Mouse (Mus musculus) kidney, adult 11 months (tissue): ENCODE data around the gene Pdgfc.
"Not testable (repeated sequence)": the region's sequence is repeated elsewhere in the genome, so short reads cannot be mapped to it uniquely, and the experiment has no call there.

Experiments
- DNase-seq: peaks from one replicate; pipeline ENCODE4 v3.0.0; 2022

Pdgfc gene

DNA sequence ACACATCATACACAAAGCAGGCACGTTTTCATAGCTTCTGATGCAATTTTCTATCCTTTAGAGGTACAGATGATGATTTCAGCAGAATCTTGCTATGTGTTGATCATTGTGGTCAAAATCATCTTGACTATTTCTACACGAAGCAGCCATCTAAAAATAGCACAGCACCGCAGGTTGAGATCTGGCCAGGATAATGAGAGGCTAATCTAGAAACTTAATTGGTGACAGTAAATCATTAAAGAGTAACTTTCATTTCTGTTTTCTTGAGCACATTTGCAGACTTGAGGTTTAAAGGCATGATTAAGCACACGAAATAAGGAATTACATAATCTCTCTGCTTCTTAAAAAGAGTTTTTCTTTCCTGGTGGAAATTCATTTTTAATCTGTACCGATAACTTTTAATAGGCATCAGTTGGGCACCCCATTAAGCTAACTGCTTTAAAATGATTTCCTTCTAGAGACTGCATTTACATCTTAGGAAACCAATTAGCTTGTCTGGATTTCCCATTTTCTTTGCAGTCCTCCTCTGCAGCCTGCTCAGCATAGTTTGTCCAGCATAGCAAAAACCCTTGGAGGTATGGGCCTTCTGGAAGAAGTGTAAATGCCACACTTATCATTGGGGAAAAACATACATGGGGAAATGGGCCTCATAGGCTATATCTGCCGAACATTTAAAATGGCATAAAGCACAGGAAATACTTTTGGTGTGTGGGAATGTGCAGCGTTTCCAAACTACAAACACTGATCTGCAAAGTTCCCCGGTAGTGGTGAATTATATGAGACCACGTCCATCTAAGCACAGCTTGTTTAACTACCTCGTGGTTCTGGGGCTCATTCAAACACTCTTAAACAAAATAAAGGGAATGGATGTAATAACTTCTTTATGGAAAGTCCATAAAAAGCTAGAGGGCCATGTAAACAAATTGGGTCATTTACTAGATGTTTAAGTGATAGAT lies 10.7 kb downstream of the Pdgfc start:
- DNase-seq: peak; percentile 54

DNA sequence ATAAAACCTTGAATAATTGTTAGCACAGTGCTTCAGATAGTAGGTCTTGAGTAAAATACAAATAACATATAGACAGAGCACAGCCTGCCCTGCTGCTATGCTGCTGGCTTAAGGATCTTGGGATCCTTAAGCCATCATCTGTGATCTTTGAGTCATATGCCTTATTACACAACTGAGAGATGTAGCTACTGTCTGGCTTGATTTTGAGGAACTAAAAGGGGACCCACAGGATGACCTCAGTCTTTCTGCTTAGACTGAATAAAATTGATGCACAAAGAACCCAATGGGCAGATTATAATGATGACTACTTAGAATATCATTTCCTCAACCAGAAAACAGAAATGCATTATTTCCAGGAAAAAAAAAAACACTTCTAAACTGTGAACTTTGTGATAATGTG lies 15.3 kb downstream of the Pdgfc start:
- DNase-seq: no peak

DNA sequence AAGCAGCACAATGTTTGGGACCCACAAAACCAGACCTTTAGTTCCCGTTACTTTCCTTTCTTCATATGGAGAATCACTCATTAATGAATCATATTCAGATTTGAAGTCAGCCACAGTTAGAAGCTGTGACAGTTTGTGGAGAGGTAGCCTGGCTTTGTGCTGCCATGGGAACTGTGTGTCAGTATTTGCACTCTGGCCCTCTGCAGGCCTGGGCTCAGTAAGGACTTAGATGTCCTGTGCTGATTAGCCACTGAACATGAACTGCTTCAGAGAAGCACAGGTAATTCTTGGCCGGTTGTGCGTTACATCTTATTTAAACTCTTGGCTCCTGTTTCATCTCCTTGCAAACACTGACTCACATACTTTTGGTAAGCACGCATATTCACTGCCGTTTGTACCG lies 16.2 kb downstream of the Pdgfc start:
- no peak for DNase-seq

DNA sequence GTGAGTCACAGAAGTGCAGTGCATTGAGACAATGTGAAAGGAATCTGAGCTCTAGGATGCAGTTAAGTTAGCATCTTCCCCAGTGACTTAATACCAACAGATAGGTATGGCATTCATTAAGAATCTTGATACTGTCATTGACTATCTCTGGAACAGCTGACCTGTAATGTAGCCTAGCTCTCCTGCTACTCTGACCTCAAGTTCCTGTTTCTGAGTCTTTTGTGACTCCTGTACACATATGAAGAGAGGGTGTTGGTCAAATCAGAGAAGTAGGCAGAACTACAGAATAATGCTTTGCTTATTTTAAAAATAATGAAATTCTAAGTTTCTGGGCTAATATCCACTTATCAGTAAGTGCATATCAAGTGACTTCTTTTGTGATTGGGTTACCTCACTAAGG lies 17.9 kb downstream of the Pdgfc start:
- no peak for DNase-seq

DNA sequence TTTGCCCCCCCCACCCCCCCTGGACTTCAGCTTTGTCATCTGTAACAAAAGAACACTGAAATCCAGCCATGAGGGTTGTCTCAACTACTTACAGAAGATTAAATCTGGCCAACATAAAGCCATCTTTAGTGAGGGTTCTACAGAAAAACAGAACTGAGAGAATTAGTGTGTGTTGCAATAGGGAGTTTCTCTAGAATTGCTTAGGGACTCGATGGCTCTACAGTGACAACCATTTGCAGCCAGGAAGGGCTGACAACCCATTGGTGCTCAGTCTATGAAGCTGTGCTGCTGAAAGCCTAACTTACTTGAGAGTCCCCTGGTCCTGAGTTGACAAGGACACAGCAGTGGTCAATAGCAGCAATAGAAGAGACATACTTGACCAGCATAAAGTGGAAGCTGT lies 21.5 kb downstream of the Pdgfc start:
- DNase-seq: no peak

DNA sequence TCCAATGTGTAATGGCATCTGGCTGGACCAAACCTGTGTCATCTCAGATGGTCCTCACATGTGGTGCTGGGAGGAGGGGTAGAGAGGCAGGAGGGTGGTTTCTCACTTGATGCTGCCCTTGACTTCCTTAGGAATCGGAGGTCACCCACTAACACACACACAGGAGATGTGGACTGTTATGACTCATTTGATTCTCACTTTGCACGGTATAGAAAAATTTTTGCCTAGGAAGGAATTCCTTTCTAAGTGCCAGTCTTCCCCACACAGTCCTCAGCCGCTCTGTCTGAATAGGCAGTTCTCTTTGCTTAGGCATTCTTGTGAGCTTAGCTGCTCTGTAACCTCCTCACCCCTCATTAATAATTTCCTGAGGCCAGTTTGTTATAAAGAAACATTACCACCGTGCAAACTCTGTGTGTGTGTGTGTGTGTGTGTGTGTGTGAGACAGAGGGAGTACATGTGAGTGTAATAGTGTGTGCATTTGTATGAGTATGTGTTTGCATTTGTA lies 22.4 kb downstream of the Pdgfc start:
- DNase-seq: peak; percentile 56

DNA sequence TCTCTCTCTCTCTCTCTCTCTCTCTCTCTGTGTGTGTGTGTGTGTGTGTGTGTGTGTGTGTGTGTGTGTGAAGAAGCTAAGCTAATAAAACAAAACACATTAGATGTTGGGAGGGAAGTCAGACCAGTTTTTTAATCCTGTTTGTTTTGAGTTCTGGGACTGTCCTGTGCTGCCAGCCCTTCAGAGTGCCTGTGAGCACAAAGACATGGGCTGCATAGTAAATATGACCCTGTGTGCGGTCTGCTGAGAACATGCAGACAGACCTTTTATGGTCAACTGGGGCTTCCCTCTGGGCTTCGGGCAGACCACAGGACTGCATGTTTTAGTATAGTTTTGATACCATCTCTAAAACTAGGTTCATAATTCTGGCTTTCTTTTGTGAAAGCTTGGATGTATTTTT lies 32.3 kb downstream of the Pdgfc start:
- DNase-seq: no peak

DNA sequence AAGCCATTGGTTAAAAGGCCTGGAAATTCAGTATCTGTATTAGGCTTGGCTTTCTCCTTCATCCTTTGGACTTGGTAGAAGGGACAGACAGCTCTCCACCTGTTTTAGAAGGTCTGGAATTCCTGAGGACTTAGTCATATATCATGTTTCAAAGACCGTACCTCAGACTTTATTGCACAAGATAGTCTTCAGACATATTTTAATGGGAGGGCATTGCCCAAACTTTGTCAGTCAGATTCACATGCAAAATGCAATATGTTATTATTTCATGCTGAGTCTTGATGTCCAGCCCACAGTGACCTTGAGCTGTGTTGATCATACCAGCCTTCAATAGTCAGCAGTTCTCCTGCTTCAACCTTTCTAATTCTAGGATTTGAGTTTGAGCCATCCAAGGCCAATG lies 64.9 kb downstream of the Pdgfc start:
- no peak for DNase-seq

DNA sequence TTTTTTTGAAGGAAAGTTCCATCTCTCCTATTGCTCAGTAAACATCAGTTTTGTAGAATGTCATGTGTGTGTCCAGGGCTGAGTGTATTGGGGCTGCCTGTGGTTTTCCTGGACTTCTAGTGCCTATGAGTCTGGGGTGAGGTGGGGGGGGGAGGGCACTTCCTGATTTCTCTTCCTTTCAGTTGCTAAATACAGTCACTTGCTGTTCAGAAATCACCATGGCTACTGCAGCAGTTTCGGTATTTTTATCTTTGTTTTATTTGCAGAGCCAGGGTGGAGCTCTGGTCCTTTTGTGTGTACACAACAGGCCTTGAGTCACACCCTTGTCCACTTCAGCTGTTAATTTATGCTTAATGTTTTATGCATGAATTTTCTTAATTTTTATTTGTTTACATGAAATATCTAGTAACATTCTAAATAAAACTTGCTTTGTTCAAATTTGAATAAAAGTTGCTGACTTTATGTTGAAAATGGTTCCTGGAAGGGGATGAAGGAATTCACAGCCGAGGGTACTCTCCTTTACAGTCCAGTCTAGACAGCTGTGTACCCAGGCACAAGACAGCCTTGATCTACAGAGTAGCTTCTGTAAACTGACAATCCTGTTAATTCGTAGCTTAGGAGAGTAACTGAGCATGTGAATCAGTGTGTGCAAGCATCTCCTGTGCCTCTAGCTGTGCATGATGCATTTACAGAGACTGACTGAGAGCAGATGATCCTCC lies 66.1 kb downstream of the Pdgfc start:
- DNase-seq: peak; percentile 27

DNA sequence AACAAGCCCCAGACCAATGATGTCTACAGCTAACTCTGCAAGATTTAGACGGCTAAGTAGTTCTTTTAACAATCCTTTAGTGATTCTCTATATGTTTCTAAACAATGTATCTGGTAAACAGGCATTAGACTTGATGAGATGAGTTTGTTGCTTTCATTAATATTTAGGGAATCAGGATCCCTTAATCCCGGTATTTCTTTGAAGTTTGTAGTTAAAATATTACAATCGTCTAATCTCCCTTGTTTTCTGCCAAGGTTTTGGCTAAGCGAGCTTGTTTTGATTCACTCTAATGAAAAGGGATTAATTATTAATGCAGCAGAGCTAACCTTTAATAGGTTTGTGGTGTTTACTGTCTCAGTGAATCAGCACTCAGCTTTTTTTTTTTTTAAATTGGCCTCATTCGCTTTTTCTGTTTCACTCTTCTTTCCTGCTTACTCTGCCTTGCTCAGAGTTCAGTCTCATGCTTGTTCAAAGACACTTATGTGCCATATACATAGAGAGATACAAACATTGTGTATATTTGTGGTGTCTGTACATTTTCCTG lies 66.7 kb downstream of the Pdgfc start:
- peak; percentile 9 for DNase-seq

DNA sequence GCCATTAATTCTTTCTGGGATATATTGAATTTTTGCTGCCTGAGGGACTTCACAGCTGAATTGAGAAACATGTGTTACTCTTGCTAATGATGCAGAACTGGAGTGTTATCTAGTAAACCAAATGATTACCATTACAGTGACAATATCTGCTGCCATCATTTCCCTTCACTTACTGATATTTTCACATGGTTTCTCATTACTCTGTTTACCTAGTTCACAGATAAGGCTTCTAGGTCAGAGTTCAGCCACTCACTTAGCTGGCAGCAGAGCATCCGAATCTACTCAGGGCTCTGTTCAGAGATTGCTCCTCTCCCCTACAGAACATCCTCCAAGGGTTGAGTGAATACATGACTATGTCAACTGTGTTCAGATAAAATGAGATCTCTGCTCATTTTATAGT lies 71.3 kb downstream of the Pdgfc start:
- DNase-seq: no peak

DNA sequence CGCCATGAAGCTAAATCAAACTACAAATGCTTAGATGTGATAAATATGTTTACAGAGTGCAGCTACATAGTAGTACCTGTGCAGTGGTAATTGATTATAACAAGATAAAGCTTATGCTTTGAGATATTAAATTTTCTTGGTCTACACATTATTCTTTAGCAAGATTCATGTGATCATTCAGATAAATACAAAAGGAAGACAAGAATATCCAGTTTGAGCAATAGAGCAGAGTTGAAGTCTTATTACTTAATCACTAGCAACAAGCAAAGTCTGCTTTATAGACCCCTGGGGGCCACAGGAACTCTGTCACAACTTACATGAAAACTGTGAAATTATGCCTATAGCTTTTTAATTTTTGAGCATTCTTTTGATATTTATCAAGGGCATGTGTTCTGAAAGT lies 74.8 kb downstream of the Pdgfc start:
- DNase-seq: no peak

DNA sequence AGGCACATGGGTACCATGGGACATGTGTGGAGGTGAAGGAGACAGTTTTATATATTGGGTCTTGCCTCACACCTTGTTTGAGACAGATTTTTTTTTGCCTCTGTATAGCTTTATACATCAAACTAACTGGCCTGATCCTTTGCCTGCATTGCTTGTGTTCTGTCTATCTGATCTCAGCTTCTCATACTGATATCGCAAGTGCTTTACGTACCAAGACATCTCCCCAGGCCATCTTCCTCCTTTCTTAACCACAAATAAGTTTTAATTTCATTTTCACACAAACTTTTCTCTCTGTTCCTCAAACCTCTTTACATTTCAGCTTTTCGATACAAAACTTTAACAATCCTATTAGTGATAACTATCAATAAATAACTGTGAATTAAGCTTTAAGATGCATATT lies 76.7 kb downstream of the Pdgfc start:
- no peak for DNase-seq

DNA sequence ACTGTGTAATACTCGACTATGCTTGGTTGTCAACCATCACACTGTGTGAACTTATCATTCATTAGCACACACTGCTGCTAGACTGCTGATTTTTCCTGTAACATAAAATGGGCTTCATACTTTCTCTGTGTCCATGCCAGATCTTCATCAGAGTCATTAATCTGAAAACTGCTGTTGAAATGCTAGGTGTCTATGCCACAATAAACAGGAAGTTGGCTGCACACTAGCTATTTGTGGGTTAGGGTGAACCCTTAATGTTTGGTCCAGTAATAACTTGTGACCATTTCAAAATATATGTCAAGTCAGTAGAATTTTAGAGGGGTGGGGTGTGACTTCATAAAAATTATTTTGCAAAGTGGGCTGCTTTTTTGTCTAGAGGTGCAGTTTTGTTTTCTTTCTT lies 84.4 kb downstream of the Pdgfc start:
- no peak for DNase-seq

DNA sequence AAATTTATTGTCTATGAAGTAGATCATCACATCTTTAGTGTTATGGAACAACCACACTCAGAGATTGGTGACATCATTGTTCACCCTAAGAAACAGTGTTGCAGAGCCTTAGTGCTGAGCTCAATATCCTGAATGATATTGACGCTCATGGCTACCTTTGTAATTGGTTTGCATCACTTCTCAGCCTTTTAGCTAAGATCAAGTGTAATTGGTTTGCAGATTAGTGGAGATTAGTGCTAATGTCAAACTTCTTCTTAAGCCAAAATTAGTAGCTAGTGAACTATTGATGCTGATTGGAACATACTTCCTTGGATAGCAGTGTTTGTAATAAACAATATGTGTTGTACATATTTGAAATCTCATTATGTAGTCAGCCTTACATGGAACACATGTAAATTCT lies 85.5 kb downstream of the Pdgfc start:
- no peak for DNase-seq

DNA sequence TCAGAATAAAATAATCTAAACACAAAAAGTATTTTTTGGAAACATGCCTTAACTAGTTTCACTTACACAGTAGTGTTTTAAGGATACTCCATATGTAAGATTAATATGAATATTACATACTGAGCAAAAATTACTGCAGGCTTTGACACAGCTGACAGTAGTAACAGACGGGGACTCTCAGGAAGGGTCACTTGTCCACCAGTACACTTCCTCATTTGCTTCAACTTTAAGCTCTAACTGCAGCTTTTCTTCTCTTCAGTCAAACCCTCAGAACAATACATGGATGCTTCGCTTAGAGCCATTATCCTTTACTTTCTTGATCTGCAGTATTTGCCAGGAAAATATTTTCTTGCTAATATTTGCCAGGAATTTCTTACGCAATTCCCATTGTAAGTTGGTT lies 87.2 kb downstream of the Pdgfc start:
- DNase-seq: no peak

DNA sequence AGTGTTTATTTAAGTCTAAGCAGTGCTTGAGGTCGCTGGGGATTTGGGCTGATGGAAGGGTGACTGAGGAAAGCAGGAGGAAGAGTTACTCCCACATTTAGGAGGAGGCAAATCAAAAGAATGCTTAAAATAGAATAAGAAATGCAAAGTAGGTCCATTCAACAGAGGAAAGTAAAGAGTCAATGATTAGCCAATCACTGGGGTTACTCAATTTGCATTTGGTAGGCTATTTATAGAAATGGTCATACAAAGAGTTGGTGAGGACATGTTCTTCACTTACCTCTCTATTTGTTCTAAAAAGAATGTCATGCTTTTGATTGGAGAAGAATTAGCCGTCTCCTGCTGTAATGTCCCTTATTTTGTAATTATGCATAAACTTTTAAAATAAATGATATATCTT lies 90.8 kb downstream of the Pdgfc start:
- peak; percentile 8 for DNase-seq

DNA sequence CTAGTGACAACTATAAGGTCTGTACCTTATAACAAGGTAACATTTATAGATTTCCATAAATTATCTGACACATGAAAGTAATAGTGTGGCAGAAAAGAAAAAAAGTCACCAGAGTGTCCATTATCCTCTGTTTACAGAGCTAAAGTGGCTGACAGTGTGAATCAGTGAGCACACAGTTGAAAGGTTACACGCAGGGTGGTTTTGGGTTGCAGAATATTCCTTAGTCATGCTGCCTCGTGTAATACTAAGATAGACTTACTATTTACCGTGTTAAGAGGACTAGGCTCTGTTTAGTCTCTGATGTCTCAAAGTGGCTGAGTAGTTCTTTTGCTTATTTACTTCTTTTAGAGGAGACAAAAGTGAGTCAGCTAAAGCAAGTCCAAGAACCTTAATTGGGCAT lies 100.8 kb downstream of the Pdgfc start:
- no peak for DNase-seq

DNA sequence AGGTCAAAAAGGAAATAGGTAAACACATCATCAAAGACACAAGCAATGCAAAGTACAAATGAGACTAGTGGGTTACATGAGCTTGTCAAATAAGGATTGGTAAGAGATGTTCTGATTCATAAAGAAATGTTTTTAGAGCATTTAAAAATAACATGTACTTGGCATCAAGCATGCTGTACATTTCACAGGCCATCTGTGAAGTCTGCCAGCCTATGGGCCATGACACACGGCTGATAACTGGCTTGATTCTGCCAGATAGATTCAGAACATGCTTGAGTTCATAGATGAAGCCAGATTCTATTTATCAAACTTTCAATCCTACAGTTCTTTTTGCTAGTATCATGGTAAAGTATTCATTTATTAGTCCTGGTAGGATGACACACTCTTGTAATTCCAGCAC lies 101.8 kb downstream of the Pdgfc start:
- DNase-seq: not testable (repeated sequence)

DNA sequence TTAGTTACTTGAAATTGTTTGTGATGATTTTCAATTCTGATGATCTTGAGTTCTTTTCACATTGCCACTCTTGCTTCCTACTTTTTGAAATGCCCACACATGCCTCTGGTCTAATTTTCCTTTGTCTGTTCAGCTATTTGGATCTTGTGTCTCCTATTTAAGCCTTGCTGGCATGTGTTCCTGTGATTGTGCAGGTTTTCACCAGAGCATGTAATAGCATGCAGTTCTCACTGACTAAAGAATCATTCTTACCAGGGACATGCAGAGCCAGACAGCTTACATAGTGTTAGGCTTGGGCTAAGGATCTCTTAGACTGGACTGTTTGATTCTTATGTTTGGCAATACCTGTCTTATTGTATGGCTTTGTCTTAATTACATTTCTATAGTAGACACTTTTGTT lies 107.5 kb downstream of the Pdgfc start:
- DNase-seq: no peak

DNA sequence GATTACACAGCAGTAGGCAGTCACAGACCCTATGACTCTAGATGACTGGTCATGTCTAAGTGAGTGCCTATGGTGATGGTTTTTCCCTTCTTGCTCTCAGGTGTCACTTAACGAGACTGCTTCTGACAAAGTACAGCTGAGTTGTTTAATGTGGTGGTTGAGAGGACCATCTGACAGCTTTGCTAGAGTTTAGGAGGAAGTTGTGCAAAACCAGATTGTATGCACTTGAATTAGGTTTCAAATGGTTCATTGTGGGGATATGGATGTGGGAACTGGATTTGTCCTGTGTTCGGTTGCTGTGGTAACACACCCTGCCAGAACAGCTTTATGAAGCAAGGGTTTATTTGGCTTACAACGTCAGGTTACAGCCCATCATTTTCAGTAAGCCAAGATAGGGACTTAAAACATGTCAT lies 112.9 kb downstream of the Pdgfc start:
- no peak for DNase-seq

DNA sequence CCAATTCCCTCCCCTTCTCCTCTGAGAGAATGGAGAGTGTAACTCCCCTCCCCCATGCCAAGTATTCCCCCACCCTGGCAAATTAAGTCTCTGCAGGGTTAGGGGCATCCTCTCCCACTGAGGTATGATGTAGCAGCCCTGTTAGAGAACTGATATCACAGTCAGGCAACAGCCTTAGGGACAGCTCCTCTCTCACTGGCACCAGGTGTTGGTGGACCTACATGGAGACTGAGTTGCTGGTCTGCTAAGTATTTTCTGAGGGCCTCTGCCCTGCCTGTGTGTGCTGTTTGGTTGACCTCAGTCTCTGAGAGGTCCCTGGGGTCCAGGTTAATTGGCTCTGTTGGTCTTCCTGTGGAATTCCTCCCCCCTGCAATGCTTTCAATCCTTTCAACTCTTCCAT lies 114.0 kb downstream of the Pdgfc start:
- no peak for DNase-seq

DNA sequence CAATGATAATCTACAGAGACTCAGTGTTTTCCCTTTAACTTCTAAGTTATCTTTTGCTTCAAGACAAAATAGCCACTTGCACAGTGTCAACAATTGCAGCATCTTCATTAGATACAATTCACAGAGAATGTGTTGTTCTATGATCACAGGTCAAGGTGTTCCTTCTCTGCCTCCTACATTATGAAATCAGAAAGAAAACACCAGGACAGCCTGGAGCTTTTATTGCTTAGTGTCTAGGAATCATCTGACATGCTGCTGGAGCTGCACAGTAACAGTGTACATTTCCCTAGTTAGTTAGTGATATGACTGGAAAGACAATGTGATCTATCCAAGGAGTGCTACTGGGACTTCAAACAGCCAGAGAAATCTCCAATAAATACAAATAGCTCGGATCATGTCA lies 118.2 kb downstream of the Pdgfc start:
- no peak for DNase-seq
